Comparison of ENCODE assay signal across 28 mouse cellular contexts in genomic region chr7:51973526-51973925, GRCm38 (mm10). TPM values are rescaled to one million over a fixed set of nuclear protein-coding genes. Genes with fewer than 3 reads are reported as not detected.
DNase-seq lines count a peak whose midpoint lies in the region; ATAC-seq lines count a peak whose summit lies in the region.
"Had no signal": no experiment of that assay in that cellular context is flagged by ENCODE, and none has a peak within 500 bp of the region (broad histone marks: within the 10 kb centered on the region; RNA-seq: fewer than 3 reads in every experiment).

No protein-coding gene starts in this region.

- 56% methylated on average over 2 of the region's 2 CpGs for WGBS in hindbrain, embryonic 15.5 days
- WGBS in hindbrain, embryonic 13.5 days: 49% methylated on average over 2 of the region's 2 CpGs
- WGBS in forebrain, embryonic 12.5 days: 65% methylated on average over 2 of the region's 2 CpGs

- H3K27me3 ChIP-seq in hindbrain, embryonic 15.5 days: no peaks in the 10 kb centered on the region
- H3K27me3 ChIP-seq in hindbrain, embryonic 13.5 days: no peaks in the 10 kb centered on the region
- H3K27me3 ChIP-seq in forebrain, embryonic 12.5 days: no peaks in the 10 kb centered on the region
- H3K27me3 ChIP-seq: embryonic facial prominence, embryonic 12.5 days; heart, embryonic 15.5 days; Patski had no signal

- peak; percentile 24; the same call in 1 of the 2 replicates for ATAC-seq in hindbrain, embryonic 15.5 days (ENCODE audit: low FRiP score, low read depth)
- no peak for ATAC-seq in hindbrain, embryonic 13.5 days (ENCODE audit: low FRiP score)
- no peak for ATAC-seq in forebrain, embryonic 12.5 days (ENCODE audit: low FRiP score)
- ATAC-seq: activated CD4-positive, CD25-positive, alpha-beta regulatory T cell, adult 4 months; Patski had no signal

- H3K9me3 ChIP-seq in hindbrain, embryonic 15.5 days: no peaks in the 10 kb centered on the region
- H3K9me3 ChIP-seq in hindbrain, embryonic 13.5 days: no peaks in the 10 kb centered on the region
- no peaks in the 10 kb centered on the region for H3K9me3 ChIP-seq in forebrain, embryonic 12.5 days
- H3K9me3 ChIP-seq: embryonic facial prominence, embryonic 12.5 days; heart, embryonic 15.5 days had no signal

- DNase-seq in adrenal gland, adult (ENCODE audit: inconsistent age in 2 of 2, low spot score in 1 of 2): peak; percentile 55 to 81
- no peak for DNase-seq in adrenal gland, postnatal 25 days
- peak; percentile 57 for DNase-seq in 3T3-L1 (ENCODE audit: low read depth, low spot score)
- DNase-seq in adrenal gland, postnatal 36 days: peak; percentile 17 to 36
- DNase-seq in embryo, embryonic 11 days: no peak
- DNase-seq: cerebellum, adult 11 months; cerebellum, adult 8-10 months; forebrain, postnatal 0 days; gastrocnemius, postnatal 14 days; heart, adult 2 months; heart, postnatal 14 days; kidney, adult 11 months had no signal

- H3K9ac ChIP-seq in hindbrain, embryonic 15.5 days: no peak overlapping the region
- no peak overlapping the region for H3K9ac ChIP-seq in hindbrain, embryonic 13.5 days
- no peak overlapping the region for H3K9ac ChIP-seq in forebrain, embryonic 12.5 days
- H3K9ac ChIP-seq: embryonic facial prominence, embryonic 12.5 days; forebrain, postnatal 0 days; heart, embryonic 15.5 days had no signal

- H3K4me3 ChIP-seq in hindbrain, embryonic 15.5 days: no peak overlapping the region
- no peak overlapping the region for H3K4me3 ChIP-seq in hindbrain, embryonic 13.5 days
- no peak overlapping the region for H3K4me3 ChIP-seq in forebrain, embryonic 12.5 days (replicated peaks)
- H3K4me3 ChIP-seq: embryonic facial prominence, embryonic 12.5 days; heart, adult 2 months; heart, embryonic 15.5 days had no signal

- H3K4me1 ChIP-seq in hindbrain, embryonic 15.5 days (replicated peaks): peaks cover 13% of the 10 kb centered on the region
- H3K4me1 ChIP-seq in hindbrain, embryonic 13.5 days (replicated peaks): peaks cover 12% of the 10 kb centered on the region
- H3K4me1 ChIP-seq in forebrain, embryonic 12.5 days: peaks cover 9% of the 10 kb centered on the region
- H3K4me1 ChIP-seq: embryonic facial prominence, embryonic 12.5 days; heart, embryonic 15.5 days had no signal

- H3K4me2 ChIP-seq in hindbrain, embryonic 15.5 days: no peak overlapping the region
- no peak overlapping the region for H3K4me2 ChIP-seq in hindbrain, embryonic 13.5 days
- H3K4me2 ChIP-seq in forebrain, embryonic 12.5 days: no peak overlapping the region
- H3K4me2 ChIP-seq: embryonic facial prominence, embryonic 12.5 days; heart, embryonic 11.5 days; heart, embryonic 15.5 days had no signal

- no peaks in the 10 kb centered on the region for H3K36me3 ChIP-seq in hindbrain, embryonic 15.5 days
- no peaks in the 10 kb centered on the region for H3K36me3 ChIP-seq in hindbrain, embryonic 13.5 days
- H3K36me3 ChIP-seq in forebrain, embryonic 12.5 days (replicated peaks): no peaks in the 10 kb centered on the region
- H3K36me3 ChIP-seq: embryonic facial prominence, embryonic 12.5 days; heart, embryonic 15.5 days had no signal

- no peak overlapping the region for H3K27ac ChIP-seq in hindbrain, embryonic 15.5 days (replicated peaks)
- H3K27ac ChIP-seq in hindbrain, embryonic 13.5 days: no peak overlapping the region
- H3K27ac ChIP-seq in forebrain, embryonic 12.5 days: no peak overlapping the region
- H3K27ac ChIP-seq: embryonic facial prominence, embryonic 12.5 days; heart, adult 2 months; heart, embryonic 15.5 days had no signal

RNA-seq across cellular contexts. Expression of gene Svip, which starts 32.3 kb away (rescaled TPM):
- total RNA-seq in adrenal gland, postnatal 25 days (2021): 29.4 and 35.8 TPM in 2 replicates
- 18.8 and 19.7 TPM in 2 replicates for polyA plus RNA-seq in hindbrain, embryonic 15.5 days (2015; fragmentation: Nextera tagmentation; extraction: Ambion mirVana)
- 21.4 and 22.5 TPM in 2 replicates for polyA plus RNA-seq in hindbrain, embryonic 13.5 days (2015; fragmentation: Nextera tagmentation; extraction: Ambion mirVana)
- total RNA-seq in adrenal gland, postnatal 36 days (2021): 10 to 100 TPM; 20.3 to 26.0 TPM
- polyA plus RNA-seq in forebrain, embryonic 12.5 days (2016; fragmentation: Nextera tagmentation; extraction: Ambion mirVana): 19.1 and 21.1 TPM in 2 replicates

RNA-seq across cellular contexts. Expression of gene 1700015G11Rik, which starts 42.0 kb away (rescaled TPM):
- total RNA-seq in adrenal gland, postnatal 25 days (2021): not detected in 2 replicates
- not detected in 2 replicates for polyA plus RNA-seq in hindbrain, embryonic 15.5 days (2015; fragmentation: Nextera tagmentation; extraction: Ambion mirVana)
- polyA plus RNA-seq in hindbrain, embryonic 13.5 days (2015; fragmentation: Nextera tagmentation; extraction: Ambion mirVana): not detected in 2 replicates
- not detected for total RNA-seq in adrenal gland, postnatal 36 days (2021)
- not detected in 2 replicates for polyA plus RNA-seq in forebrain, embryonic 12.5 days (2016; fragmentation: Nextera tagmentation; extraction: Ambion mirVana)
- total RNA-seq: common myeloid progenitor, adult 5-6 weeks; forebrain, postnatal 0 days; gastrocnemius, adult 18-20 months; gastrocnemius, postnatal 14 days; heart, adult 2 months; heart, postnatal 14 days; hematopoietic stem cell, adult 5-6 weeks; MEL had no signal
- polyA plus RNA-seq: activated CD4-positive, CD25-positive, alpha-beta regulatory T cell, adult 4 months; C2C12; embryonic facial prominence, embryonic 12.5 days; forebrain, embryonic 11.5 days; forebrain, postnatal 0 days; heart, adult 2 months; heart, embryonic 11.5 days; heart, embryonic 15.5 days; hindbrain, embryonic 16.5 days; intestine, embryonic 14.5 days; Patski had no signal

Comparison
In these comparisons a context has a peak if more than half of its experiments do, and no peak if none do; other contexts are left out.
1. DNase-seq: peak in adrenal gland, adult (2 of 2), 3T3-L1 (single experiment) and adrenal gland, postnatal 36 days (2 of 2); none in adrenal gland, postnatal 25 days (single experiment) and embryo, embryonic 11 days (single experiment).